Mouse (Mus musculus): ENCODE results near the gene 2310011J03Rik. TPM values are rescaled to one million over a fixed set of nuclear protein-coding genes. Genes with fewer than 3 reads are reported as not detected.
A peak's percentile ranks its signal among the peaks of the same experiment; 100 is the strongest.

2310011J03Rik gene
- polyA plus RNA-seq, 1 experiment from 2014 or later: 44.5 TPM

DNA sequence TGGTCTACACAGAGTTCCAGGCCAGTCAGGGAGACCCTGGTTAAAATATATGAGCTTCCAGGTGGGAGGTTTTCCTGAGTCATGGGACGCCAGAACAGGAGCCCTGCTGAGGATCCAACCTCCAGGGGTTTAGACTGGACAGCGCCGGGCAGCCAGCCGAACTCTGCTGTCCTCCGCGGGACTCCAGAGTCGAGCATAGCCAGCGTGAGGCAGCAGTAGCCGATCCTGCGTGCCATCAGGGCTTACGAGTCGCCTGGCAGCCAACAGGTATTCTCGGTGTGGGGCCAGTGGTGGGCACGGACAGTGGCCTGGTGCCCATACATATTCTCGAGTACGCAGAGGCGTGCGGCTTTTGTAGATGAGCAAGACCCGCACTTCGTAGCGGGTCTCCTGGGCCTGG lies 20.7 kb upstream of the 2310011J03Rik start:
- no peak overlapping the region for H3K27ac ChIP-seq (replicated peaks)
- H3K4me3 ChIP-seq: no peak overlapping the region
- H3K4me2 ChIP-seq (replicated peaks): no peak overlapping the region
- H3K36me3 ChIP-seq: no peaks in the 10 kb centered on the region
- WGBS: 7% methylated on average over 21 of the region's 21 CpGs
- H3K27me3 ChIP-seq: peaks cover 75% of the 10 kb centered on the region
- ATAC-seq (ENCODE audit: low FRiP score, low read depth): no peak
- peaks cover 30% of the 10 kb centered on the region for H3K4me1 ChIP-seq
- no peak overlapping the region for H3K9ac ChIP-seq (replicated peaks)
- H3K9me3 ChIP-seq: no peaks in the 10 kb centered on the region

DNA sequence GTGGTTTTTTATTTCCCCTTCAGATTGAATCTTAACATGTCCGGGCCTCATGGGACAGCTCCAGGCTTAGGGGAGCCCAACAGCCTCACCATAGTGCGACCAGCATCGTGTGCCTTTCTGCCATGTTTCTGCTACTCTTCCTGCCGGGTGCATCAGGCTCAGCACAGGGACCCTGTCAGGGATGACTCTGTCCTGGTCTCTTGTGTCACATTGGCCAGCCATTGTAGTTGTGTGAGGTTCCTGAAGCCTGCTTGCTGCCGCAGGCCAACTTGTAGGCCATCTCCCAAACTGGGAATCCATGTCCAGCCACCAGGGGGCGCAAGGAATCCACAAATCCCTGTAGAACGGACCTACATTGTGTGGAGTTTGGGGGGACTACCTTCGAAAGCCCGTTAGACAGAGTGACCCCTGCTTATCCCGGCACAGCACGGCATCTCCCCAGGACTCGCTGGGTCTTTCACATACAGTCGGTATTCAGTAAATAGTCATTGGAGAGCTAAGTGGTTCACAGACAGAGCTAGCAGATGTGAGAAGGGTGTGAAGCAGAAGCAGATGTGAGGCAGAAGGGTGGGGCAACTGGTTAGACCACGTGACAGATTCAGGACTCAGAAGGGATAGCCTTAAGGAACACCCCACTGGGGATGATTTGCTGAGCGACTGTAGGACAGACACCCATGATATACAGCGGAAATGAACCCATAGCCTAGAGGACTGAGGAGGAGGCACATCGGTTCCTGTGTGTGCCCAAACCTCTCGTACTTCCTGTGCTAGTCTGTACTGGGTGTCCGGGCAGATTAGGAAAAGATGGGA lies 19.8 kb upstream of the 2310011J03Rik start:
- peaks cover 70% of the 10 kb centered on the region for H3K27me3 ChIP-seq
- no peaks in the 10 kb centered on the region for H3K36me3 ChIP-seq
- WGBS: 22% methylated on average over 19 of the region's 19 CpGs
- no peaks in the 10 kb centered on the region for H3K9me3 ChIP-seq
- H3K4me1 ChIP-seq: peaks cover 28% of the 10 kb centered on the region
- no peak overlapping the region for H3K27ac ChIP-seq (replicated peaks)
- no peak overlapping the region for H3K9ac ChIP-seq (replicated peaks)
- no peak overlapping the region for H3K4me3 ChIP-seq
- H3K4me2 ChIP-seq (replicated peaks): peak overlapping the region; percentile 21; the same call in 1 of the 2 replicates
- ATAC-seq (ENCODE audit: low FRiP score, low read depth): no peak

DNA sequence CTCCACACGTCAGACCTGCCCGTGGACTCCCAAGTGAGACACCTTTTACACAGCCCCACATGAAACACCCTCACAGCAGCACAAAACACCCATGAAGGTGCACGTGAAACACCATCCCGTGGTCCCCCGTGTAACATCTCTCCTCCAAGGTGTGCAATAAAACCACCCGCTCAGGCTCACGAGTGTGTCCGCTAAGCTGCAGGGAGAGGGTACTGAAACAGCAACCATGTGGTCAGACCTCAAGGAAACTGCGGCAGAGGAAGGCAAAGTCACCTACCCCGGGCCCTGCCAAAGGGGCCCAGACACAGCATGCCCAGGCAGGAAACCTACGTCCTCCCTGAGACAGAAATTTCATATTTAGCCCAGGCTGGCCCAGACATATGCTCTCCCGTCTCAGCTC lies 15.9 kb upstream of the 2310011J03Rik start:
- Histone ChIP-seq H3K27ac (replicated peaks) (no peak overlapping the region), H3K4me1 (peaks cover 6% of the 10 kb centered on the region; the same call in 1 of the 2 replicates), H3K4me3 (no peak overlapping the region), H3K27me3 (peaks cover 46% of the 10 kb centered on the region), H3K9ac (replicated peaks) (no peak overlapping the region), H3K4me2 (replicated peaks) (no peak overlapping the region), H3K36me3 (no peaks in the 10 kb centered on the region), H3K9me3 (no peaks in the 10 kb centered on the region)
- ATAC-seq (ENCODE audit: low FRiP score, low read depth): no peak
- WGBS: 90% methylated on average over 12 of the region's 12 CpGs

GRCm38 (mm10) chr10:80332525-80332989 lies 12.2 kb upstream of the 2310011J03Rik start:
- 82% methylated on average over 5 of the region's 5 CpGs for WGBS
- Histone ChIP-seq H3K9me3 (no peaks in the 10 kb centered on the region), H3K27me3 (peaks cover 39% of the 10 kb centered on the region), H3K4me3 (no peak overlapping the region), H3K36me3 (no peaks in the 10 kb centered on the region), H3K9ac (replicated peaks) (no peak overlapping the region), H3K4me2 (replicated peaks) (no peak overlapping the region), H3K4me1 (peaks cover 15% of the 10 kb centered on the region), H3K27ac (replicated peaks) (no peak overlapping the region)
- ATAC-seq (ENCODE audit: low FRiP score, low read depth): no peak

- H3K9ac ChIP-seq (replicated peaks): no peak overlapping the region
- ATAC-seq (ENCODE audit: low FRiP score, low read depth): no peak
- no peak overlapping the region for H3K27ac ChIP-seq (replicated peaks)
- H3K4me2 ChIP-seq (replicated peaks): no peak overlapping the region
- no peak overlapping the region for H3K4me3 ChIP-seq
- H3K4me1 ChIP-seq: peaks cover 15% of the 10 kb centered on the region
- H3K36me3 ChIP-seq: no peaks in the 10 kb centered on the region
- peaks cover 40% of the 10 kb centered on the region for H3K27me3 ChIP-seq
- 68% methylated on average over 10 of the region's 10 CpGs for WGBS
- no peaks in the 10 kb centered on the region for H3K9me3 ChIP-seq
Observed at GRCm38 (mm10) chr10:80331636-80332524, 11.5 kb upstream of the 2310011J03Rik start.

- no peak overlapping the region for H3K27ac ChIP-seq (replicated peaks)
- H3K4me2 ChIP-seq (replicated peaks): peak overlapping the region; percentile 88; the same call in 1 of the 2 replicates
- 64% methylated on average over 2 of the region's 2 CpGs for WGBS
- peaks cover 41% of the 10 kb centered on the region for H3K27me3 ChIP-seq
- no peaks in the 10 kb centered on the region for H3K9me3 ChIP-seq
- H3K4me3 ChIP-seq: no peak overlapping the region
- no peaks in the 10 kb centered on the region for H3K36me3 ChIP-seq
- ATAC-seq (ENCODE audit: low FRiP score, low read depth): no peak
- H3K4me1 ChIP-seq: peaks cover 15% of the 10 kb centered on the region
- H3K9ac ChIP-seq (replicated peaks): no peak overlapping the region; the same call in 1 of the 2 replicates
Observed at GRCm38 (mm10) chr10:80330888-80331287, 10.6 kb upstream of the 2310011J03Rik start.

- peak overlapping the region; percentile 51 for H3K9ac ChIP-seq (replicated peaks)
- no peaks in the 10 kb centered on the region for H3K9me3 ChIP-seq
- 3% methylated on average over 41 of the region's 41 CpGs for WGBS
- peak overlapping the region; percentile 49 for H3K4me3 ChIP-seq
- H3K4me2 ChIP-seq (replicated peaks): peak overlapping the region; percentile 88
- no peaks in the 10 kb centered on the region for H3K36me3 ChIP-seq
- peaks cover 46% of the 10 kb centered on the region for H3K27me3 ChIP-seq
- ATAC-seq (ENCODE audit: low FRiP score, low read depth): no peak
- peaks cover 15% of the 10 kb centered on the region for H3K4me1 ChIP-seq
- 0 out of 2 replicates have a peak overlapping the region, but pooled peaks have one; percentile 46 for H3K27ac ChIP-seq (replicated peaks)
Observed at GRCm38 (mm10) chr10:80330084-80330483, 9.7 kb upstream of the 2310011J03Rik start.

DNA sequence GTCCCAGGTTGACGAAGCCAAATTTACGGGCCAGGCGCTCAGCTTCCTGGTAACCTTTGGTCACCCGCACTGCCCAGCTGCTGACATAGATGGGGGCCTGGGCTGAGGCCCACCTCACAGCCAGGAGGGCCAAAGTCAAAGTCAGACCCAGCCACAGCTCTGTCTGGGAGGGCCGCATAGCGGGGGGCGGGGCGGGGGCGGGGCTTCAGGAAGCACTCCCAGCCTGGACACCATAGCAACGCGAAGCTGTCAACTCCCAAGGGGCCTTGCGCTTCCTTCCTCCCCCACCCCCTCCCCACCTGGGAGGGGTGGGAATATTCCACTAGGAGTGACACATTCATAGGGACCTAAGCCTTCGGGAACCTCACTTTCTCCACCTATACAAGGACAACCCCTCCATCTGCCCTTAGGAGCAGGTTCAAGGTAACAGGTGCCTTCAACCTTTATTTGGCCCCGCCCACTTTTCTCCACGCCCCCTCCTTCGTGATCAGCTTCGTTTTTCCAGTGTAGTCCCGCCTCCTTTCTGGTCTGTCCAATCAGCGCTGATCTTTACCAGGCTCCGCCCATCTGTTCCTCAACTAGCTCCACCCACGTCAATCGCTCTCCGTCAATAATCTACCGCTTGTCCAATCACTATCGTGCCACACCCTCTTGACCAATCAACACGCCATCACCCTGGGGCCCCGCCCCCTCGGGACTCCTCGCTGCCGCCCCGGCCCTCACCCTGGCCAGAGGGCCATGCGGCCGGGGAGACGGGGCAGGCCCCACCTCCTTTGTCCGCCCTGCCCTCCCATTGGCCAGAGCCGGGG lies 9.1 kb upstream of the 2310011J03Rik start, which contains the start of the genes Pcsk4 and Reep6:
Gene Pcsk4 (minus strand): TSS at position 226 of the 809 bp plus-strand sequence.
Gene Reep6 (plus strand): TSS at position 681 of the 809 bp plus-strand sequence.
- Histone ChIP-seq H3K4me3 (peak within 1 kb of the TSS; percentile 49), H3K27me3 (peaks cover 49% of the 10 kb centered on the region), H3K4me1 (peaks cover 15% of the 10 kb centered on the region), H3K9me3 (no peaks in the 10 kb centered on the region), H3K36me3 (no peaks in the 10 kb centered on the region), H3K9ac (replicated peaks) (peak within 1 kb of the TSS; percentile 51), H3K4me2 (replicated peaks) (peak within 1 kb of the TSS; percentile 88), H3K27ac (replicated peaks) (0 out of 2 replicates have a peak within 1 kb of the TSS, but pooled peaks have one; percentile 46)
- ATAC-seq (ENCODE audit: low FRiP score, low read depth): peak; percentile 95
- 5% methylated on average over 36 of the region's 36 CpGs for WGBS

DNA sequence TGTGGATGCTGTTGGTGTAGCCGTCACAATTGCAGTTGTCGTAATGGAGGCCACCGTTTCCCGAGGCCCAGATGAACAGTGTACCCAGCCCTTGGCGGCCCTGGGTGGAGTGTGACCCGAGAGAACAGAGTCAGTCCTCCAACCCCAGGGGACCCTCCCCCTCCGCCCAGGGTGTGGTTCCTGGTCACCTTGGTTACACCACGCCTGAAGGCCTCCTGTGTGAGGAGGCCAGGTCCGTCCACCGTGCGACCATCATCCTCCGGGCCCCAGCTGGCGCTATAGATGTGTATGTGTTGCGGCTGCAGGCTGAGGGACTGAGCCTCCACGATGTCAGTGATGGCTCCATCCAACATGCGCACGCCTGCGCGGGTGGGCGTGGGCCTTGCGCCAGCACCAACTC lies 4.7 kb upstream of the 2310011J03Rik start:
- 84% methylated on average over 21 of the region's 21 CpGs for WGBS
- ATAC-seq (ENCODE audit: low FRiP score, low read depth): no peak
- H3K27ac ChIP-seq (replicated peaks): no peak overlapping the region
- no peak overlapping the region for H3K4me2 ChIP-seq (replicated peaks)
- H3K4me3 ChIP-seq: no peak overlapping the region
- no peaks in the 10 kb centered on the region for H3K36me3 ChIP-seq
- peaks cover 23% of the 10 kb centered on the region for H3K4me1 ChIP-seq
- no peaks in the 10 kb centered on the region for H3K9me3 ChIP-seq
- no peak overlapping the region for H3K9ac ChIP-seq (replicated peaks)
- peaks cover 47% of the 10 kb centered on the region for H3K27me3 ChIP-seq

GRCm38 (mm10) chr10:80324120-80325037 lies 4.0 kb upstream of the 2310011J03Rik start:
- 79% methylated on average over 17 of the region's 17 CpGs for WGBS
- peak overlapping the region; percentile 83 for H3K4me2 ChIP-seq (replicated peaks)
- ATAC-seq (ENCODE audit: low FRiP score, low read depth): no peak
- H3K27ac ChIP-seq (replicated peaks): no peak overlapping the region
- H3K4me3 ChIP-seq: no peak overlapping the region
- no peaks in the 10 kb centered on the region for H3K9me3 ChIP-seq
- no peaks in the 10 kb centered on the region for H3K36me3 ChIP-seq
- H3K27me3 ChIP-seq: peaks cover 44% of the 10 kb centered on the region
- peaks cover 24% of the 10 kb centered on the region for H3K4me1 ChIP-seq
- no peak overlapping the region for H3K9ac ChIP-seq (replicated peaks)
